Mouse (Mus musculus): ENCODE results near the gene Vmn1r170.
"Not testable (repeated sequence)": the region's sequence is repeated elsewhere in the genome, so short reads cannot be mapped to it uniquely, and the experiment has no call there.

The Vmn1r170 gene

GRCm38 (mm10) chr7:23605875-23606274 lies at the start of gene Vmn1r170:
Vmn1r170 (plus strand) TSS chr7:23606175.
- DNase-seq = not testable (repeated sequence)

GRCm38 (mm10) chr7:23575226-23575625 lies 30.7 kb upstream of the Vmn1r170 start, which contains the start of gene Vmn1r169:
Vmn1r169 (plus strand) TSS chr7:23575526.
- DNase-seq = not testable (repeated sequence)

GRCm38 (mm10) chr7:23630422-23630821 lies 24.4 kb downstream of the Vmn1r170 start, which contains the start of gene Vmn1r171:
Vmn1r171 (plus strand) TSS chr7:23630722.
- no peak for DNase-seq
